Mouse (Mus musculus) G1E (cell line): ENCODE results near the gene 3110009E18Rik. TPM values are rescaled to one million over a fixed set of nuclear protein-coding genes. Genes with fewer than 3 reads are reported as not detected.

ENCODE experiments used
- ATAC-seq: 2 replicates; pipeline ENCODE4 v1.8.0; 2016; ENCODE audit warnings: mild to moderate bottlenecking; ENCODE audit not compliant: insufficient number of reproducible peaks, poor library complexity, low FRiP score, severe bottlenecking; ENCODE audit errors: extremely low read depth
- DNase-seq: peaks from one replicate; pipeline ENCODE4 v3.0.0; 2012; ENCODE audit warnings: low spot score
- H3K27me3 ChIP-seq: 2 replicates; pipeline ENCODE4 v1.6.1; 2012; ENCODE audit warnings: mild to moderate bottlenecking, low read length, inconsistent platforms; ENCODE audit not compliant: insufficient read depth
- H3K36me3 ChIP-seq: replicated peaks from 2 replicates; pipeline ENCODE3; 2012; ENCODE audit warnings: mild to moderate bottlenecking, inconsistent platforms
- H3K4me1 ChIP-seq: 2 replicates; pipeline ENCODE4 v1.6.1; 2012; ENCODE audit warnings: low read depth, low read length, inconsistent platforms, mixed read lengths; ENCODE audit not compliant: insufficient read depth
- H3K4me3 ChIP-seq: 2 replicates; pipeline ENCODE4 v1.5.1; 2012; ENCODE audit warnings: low read depth, mild to moderate bottlenecking, inconsistent platforms, low read length, moderate library complexity, mixed read lengths
- H3K9me3 ChIP-seq: replicated peaks from 2 replicates; pipeline ENCODE4 v1.6.1; 2012; ENCODE audit warnings: inconsistent platforms
- CTCF ChIP-seq: IDR thresholded peaks from 2 replicates; pipeline ENCODE4 v1.5.1; 2012; ENCODE audit warnings: low read depth, low read length, inconsistent platforms, mixed read lengths
- GATA1 ChIP-seq: IDR thresholded peaks from 2 replicates; pipeline ENCODE4 v1.6.1; 2012; ENCODE audit warnings: borderline replicate concordance, low read length, inconsistent platforms, mixed read lengths
- GATA2 ChIP-seq: IDR thresholded peaks from 2 replicates; pipeline ENCODE4 v1.6.1; 2012; ENCODE audit warnings: low read depth, low read length, inconsistent platforms, borderline replicate concordance
- POLR2AphosphoS5 ChIP-seq: IDR thresholded peaks from 2 replicates; pipeline ENCODE4 v1.6.1; 2012; ENCODE audit warnings: low read depth, low read length, inconsistent platforms; ENCODE audit not compliant: insufficient replicate concordance
- TAL1 ChIP-seq: conservative IDR thresholded peaks from 2 replicates; pipeline ENCODE4 v1.6.1; 2012; ENCODE audit warnings: low read depth, low read length, inconsistent platforms, mixed read lengths
- polyA plus RNA-seq: library from polyadenylated mRNA; stranded (reverse); fragments of >175 nt; gene quantifications from 2 replicates; pipeline ENCODE4 v1.2.3, GENCODE M21; 2012
- total RNA-seq, 2 experiments: library from RNA; stranded (forward) in 1 of 2; stranded (reverse) in 1 of 2; fragments of 200-1000 nt in 1 of 2; fragments of >200 nt in 1 of 2; fragmentation: Nextera tagmentation in 1 of 2; gene quantifications; 2 replicates each; pipeline ENCODE4 v1.2.3; 2014 to 2017

The 3110009E18Rik gene
- total and polyA plus RNA-seq, 3 experiments = 7.5 to 24.9 (median 15.0) TPM

DNA sequence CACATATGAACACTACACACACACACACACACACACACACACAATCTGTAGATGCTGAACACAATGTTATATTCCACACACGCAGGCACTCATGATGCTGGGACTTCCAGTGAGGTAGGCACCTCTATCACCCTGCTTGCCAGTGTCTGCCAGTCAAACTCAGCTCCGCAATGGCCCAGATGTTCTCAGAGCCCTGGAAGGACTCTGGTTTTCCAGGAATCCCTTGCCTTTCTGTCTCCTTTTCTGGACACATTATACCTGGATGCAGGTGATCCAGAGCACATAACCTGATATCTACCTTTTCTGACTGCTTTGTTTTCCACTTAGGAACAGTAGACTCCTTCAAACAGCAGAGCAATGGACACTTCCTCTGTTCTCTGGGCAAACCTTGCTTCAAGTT is 75.7 kb downstream of the 3110009E18Rik start:
- Histone ChIP-seq H3K27me3 (peaks cover 3% of the 10 kb centered on the region; the same call in 1 of the 2 replicates), H3K36me3 (no peaks in the 10 kb centered on the region), H3K4me1 (no peaks in the 10 kb centered on the region), H3K9me3 (no peaks in the 10 kb centered on the region), H3K4me3 (no peak overlapping the region)
- no peak for TF ChIP-seq GATA1
- no peak for TF ChIP-seq TAL1
- no peak for TF ChIP-seq GATA2
- DNase-seq = no peak
- ATAC-seq = no peak

DNA sequence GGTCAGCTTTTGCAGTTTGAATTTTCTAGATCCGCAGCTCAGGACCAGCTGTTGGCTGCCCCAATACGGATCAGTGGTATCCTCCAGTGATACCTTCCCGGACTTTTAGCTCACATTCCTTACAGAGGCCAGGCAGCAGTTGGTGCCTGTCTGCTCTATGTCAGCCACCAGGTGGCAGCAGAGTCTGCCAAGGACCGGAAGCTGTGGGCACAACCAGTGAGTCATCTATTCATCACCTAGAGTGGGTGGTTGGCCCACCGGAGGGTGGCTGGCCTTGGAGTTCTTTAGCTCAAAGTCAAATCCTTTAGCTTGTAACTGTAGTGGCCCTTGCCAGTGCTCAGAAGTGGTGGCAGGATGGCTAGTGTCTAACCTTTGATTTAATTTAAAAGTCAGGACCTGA is 76.2 kb downstream of the 3110009E18Rik start:
- no peaks in the 10 kb centered on the region for H3K36me3 ChIP-seq
- peaks cover 3% of the 10 kb centered on the region; the same call in 1 of the 2 replicates for H3K27me3 ChIP-seq
- peak; percentile 52; the same call in 1 of the 2 replicates for ATAC-seq
- no peak for TF ChIP-seq GATA1
- TF ChIP-seq CTCF = peak; percentile 83
- H3K4me3 ChIP-seq = no peak overlapping the region
- no peaks in the 10 kb centered on the region for H3K4me1 ChIP-seq
- DNase-seq = peak; percentile 40
- H3K9me3 ChIP-seq = no peaks in the 10 kb centered on the region

DNA sequence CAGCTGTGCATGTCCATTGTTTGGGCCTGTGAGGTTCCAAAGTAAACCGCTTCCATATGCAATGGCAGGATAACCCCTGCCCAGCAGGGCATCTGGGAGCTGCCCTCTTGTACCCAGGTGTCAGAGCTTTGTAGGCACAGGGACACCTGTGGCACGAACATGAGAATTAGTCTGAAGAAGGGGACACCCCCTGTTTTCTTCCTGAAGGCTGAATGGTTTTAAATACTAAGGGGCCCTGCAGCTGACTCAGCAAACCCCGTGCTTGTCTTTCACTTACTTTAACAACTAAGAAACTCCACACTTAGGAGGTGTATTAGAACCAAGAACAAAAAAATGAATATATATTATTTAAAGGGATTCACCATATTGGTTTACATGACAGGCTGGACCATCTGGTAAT is 77.2 kb downstream of the 3110009E18Rik start:
- Histone ChIP-seq H3K4me3 (no peak overlapping the region), H3K4me1 (no peaks in the 10 kb centered on the region), H3K9me3 (no peaks in the 10 kb centered on the region), H3K27me3 (peaks cover 3% of the 10 kb centered on the region; the same call in 1 of the 2 replicates), H3K36me3 (no peaks in the 10 kb centered on the region)
- ATAC-seq (no peak), DNase-seq (no peak)
- TF ChIP-seq CTCF = no peak
- TF ChIP-seq TAL1 = no peak
- TF ChIP-seq GATA2 = no peak
- no peak for TF ChIP-seq POLR2AphosphoS5
- TF ChIP-seq GATA1 = no peak

DNA sequence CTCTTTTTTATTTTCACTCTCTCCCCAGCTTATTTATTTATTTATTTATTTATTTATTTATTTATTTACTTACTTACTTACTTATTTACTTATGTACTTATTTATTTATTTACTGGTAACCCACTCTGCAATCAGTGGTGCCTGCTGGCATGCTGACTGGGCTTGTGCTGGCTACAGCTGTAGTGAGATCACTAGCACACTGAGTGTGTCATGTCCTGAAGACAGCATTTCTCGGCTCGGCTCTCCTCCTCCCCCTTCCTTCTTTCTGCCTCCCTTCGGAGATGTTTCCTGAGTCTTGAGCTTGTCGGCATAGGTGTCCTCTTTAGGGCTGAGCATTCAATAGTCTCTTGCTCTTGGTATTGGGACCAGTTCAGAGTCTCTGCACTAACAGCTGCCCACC is 78.0 kb downstream of the 3110009E18Rik start:
- no peaks in the 10 kb centered on the region for H3K4me1 ChIP-seq
- no peaks in the 10 kb centered on the region for H3K9me3 ChIP-seq
- TF ChIP-seq GATA1 (no peak), TAL1 (no peak), POLR2AphosphoS5 (no peak), CTCF (no peak), GATA2 (no peak)
- no peak overlapping the region for H3K4me3 ChIP-seq
- H3K27me3 ChIP-seq = peaks cover 3% of the 10 kb centered on the region; the same call in 1 of the 2 replicates
- H3K36me3 ChIP-seq = no peaks in the 10 kb centered on the region
- no peak for DNase-seq
- no peak for ATAC-seq

DNA sequence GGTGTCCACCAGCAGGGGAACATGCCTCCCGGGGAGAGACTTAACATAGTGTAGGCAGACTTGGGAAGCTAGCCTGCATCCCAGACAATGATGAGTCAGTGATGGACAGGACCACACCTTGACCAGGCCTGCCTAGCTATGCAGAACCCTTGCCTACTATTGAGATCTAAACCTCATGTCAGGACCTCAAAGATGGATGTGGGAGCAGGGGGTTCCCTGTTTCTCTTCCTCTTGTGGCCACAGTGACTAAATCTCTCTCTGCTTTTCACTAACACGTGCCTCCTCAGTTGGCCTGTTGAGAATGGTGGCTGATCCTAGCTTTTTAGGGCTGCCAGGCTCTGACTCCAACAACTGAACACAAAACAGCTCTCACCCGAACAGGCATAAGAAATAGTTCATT is 81.6 kb downstream of the 3110009E18Rik start:
- Histone ChIP-seq H3K9me3 (no peaks in the 10 kb centered on the region), H3K4me3 (no peak overlapping the region), H3K36me3 (no peaks in the 10 kb centered on the region), H3K27me3 (peaks cover 8% of the 10 kb centered on the region), H3K4me1 (no peaks in the 10 kb centered on the region)
- no peak for TF ChIP-seq GATA2
- no peak for TF ChIP-seq CTCF
- no peak for TF ChIP-seq GATA1
- TF ChIP-seq TAL1 = no peak
- no peak for TF ChIP-seq POLR2AphosphoS5
- ATAC-seq = no peak
- no peak for DNase-seq

DNA sequence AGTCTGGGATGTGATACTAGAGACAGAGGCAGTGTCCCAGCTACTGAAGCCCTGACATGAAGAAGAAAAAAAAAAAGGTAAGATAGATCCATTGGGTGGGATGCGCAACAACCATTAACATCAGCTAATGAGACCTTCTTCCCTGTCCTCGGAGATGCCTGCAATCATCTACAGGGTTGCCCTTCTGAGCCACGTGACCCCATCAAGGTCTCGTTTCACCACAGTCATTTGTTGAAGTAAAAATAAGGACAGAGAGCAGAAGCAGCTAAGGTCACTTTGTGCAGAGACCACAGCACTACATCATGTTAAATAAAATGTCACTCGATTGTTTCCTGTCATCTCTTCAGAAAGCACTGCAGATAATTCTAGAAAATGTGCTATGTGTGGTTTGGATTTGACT is 82.8 kb downstream of the 3110009E18Rik start:
- Histone ChIP-seq H3K27me3 (peaks cover 11% of the 10 kb centered on the region), H3K9me3 (no peaks in the 10 kb centered on the region), H3K4me1 (no peaks in the 10 kb centered on the region), H3K36me3 (no peaks in the 10 kb centered on the region), H3K4me3 (no peak overlapping the region)
- DNase-seq (no peak), ATAC-seq (no peak)
- TF ChIP-seq GATA1 (no peak), TAL1 (no peak), POLR2AphosphoS5 (no peak), CTCF (no peak), GATA2 (no peak)

DNA sequence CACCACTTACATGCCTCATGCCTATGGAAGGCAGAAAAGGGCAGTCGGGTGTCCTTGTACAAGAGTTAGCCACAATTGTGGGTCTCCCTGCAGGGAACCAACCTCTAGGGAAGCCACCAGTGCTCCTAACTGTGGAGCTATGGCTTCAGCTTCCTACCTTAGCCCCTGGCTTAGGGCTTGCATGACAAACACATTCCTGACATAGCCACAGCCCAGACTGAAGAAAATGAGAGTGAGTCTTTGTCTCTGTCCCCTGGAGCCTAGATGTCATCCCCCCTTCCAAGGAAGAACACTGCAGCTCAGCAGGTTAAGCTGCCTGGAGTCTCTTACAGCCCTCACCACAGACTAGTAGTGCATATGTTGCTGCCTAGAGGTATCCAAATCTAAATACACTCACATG is 83.8 kb downstream of the 3110009E18Rik start:
- Histone ChIP-seq H3K27me3 (peaks cover 11% of the 10 kb centered on the region), H3K4me3 (no peak overlapping the region), H3K4me1 (no peaks in the 10 kb centered on the region), H3K9me3 (no peaks in the 10 kb centered on the region), H3K36me3 (no peaks in the 10 kb centered on the region)
- DNase-seq = no peak
- no peak for ATAC-seq
- TF ChIP-seq POLR2AphosphoS5 (no peak), CTCF (no peak), TAL1 (no peak), GATA2 (no peak), GATA1 (no peak)
